Mouse (Mus musculus): ENCODE data around the gene Lclat1.
A peak's percentile ranks its signal among the peaks of the same experiment; 100 is the strongest.

Gene Lclat1

DNA sequence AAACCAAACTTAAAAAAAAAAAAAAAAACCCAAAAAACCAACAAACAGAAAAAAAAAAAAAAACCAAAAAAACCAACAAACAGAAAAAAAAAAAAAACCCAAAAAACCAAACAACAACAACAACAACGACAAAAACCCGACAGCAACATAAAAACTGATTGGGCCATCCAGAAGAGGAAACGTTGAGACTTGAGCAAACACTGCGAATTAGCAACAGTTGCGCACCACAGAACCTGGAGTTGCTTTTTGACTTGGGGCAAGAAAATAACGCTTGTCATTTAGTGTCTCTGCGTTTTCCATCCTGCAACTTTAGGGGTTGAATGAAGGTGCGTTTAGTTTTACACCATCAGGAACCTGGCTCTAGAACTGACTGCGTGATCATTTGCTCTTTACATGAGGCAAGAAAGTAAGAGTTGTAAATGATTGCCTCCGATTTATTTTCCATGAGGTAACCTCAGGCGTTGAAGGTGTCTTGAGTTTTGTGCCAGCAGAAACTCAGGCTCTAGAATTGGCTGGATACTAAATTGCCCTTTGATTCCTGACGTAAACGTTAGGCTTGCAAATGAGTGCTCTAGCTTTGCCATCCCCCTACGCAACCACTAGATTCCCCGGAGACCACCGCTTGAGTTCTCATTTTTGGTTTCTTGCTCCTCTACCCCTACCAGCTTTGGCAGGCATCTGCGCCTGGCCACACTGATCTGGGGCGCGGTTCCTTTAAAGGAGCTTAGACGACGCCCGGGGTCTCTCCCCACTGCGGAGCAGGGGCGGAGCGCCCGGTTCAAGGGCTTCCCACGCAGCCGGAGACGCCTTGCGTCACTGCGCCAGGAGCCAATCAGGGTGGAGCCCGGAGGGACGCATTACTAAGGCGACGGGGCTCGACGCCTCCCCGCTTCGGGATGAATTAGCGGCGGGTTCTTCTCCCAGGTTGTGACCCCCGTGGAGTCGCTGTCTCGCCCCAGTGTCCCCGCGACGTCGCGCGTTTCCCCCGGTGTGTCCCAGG lies at the start of gene Lclat1:
TSS of gene Lclat1 (plus strand) at position 828 of the 1,000 bp plus-strand sequence.
- peak; percentile 94 for DNase-seq (ENCODE audit: low read depth, low spot score)

DNA sequence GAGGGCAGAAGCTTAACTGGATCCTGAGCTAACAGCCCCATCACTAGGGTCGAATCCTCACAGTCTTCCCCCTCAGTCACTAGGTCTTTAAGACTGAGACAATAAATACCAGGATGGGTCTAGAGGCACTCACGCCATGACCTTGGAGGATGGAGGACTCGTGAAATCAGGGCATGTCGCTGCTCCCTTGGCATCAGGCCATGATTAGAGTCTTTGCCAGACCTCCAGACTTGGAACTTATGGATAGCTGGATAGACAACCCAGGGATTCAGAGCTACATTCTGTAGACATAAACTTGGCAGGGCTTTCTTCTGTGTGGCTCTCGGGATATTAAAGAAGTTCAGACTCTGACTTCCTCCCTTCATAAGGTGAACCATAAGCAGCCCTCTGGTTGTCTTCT lies 49.5 kb upstream of the Lclat1 start:
- no peak for DNase-seq (ENCODE audit: low read depth, low spot score)

DNA sequence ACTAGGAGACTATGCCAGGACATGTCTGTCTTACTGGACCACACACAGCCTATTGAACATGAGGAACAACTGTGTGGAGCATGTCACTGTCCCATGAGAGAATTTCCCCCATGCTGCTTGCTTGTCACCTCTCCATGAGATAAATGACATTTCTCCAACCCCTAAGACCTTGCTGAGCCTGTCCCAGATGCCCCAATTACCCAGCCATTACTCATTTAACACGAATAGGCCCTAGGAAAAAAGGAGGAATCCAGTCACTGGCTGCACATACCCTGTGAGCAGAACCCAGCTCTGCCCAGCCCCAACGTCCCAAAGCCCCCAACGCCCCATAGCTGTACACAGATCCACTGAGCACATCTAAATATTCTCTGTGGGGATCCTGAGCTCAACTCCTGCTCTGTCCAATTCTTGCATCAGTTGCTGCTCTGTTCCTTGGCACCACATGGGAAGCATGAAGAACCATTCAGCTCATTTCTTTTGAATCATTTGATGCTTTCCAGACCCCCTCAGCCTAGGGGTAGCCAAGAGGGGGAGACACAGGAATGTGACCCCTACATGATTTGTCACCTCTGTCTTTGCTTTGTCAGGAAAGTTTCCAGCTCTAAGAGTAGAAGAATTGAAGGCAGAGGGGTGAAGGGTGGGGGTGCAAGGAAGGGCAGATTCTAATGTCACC lies 47.4 kb upstream of the Lclat1 start:
- DNase-seq (ENCODE audit: low read depth, low spot score), result no peak

DNA sequence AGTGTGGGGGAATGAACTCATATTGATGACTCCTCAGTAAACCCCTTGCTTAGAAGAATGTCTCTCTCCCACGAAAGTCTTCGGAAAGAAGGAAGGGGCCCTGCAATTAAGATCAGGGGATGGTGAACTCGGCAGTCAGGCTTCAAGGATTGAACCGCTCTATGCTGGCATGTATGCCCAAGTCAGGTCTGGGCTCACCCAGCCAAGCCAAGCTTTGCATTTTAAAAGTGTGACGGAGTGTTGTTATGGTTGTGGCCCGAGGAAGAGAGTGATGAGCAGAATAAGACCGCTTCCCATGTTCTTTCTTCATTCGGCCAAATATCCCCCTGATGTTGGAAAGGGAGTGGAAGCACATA lies 46.9 kb upstream of the Lclat1 start:
- no peak for DNase-seq (ENCODE audit: low read depth, low spot score)

DNA sequence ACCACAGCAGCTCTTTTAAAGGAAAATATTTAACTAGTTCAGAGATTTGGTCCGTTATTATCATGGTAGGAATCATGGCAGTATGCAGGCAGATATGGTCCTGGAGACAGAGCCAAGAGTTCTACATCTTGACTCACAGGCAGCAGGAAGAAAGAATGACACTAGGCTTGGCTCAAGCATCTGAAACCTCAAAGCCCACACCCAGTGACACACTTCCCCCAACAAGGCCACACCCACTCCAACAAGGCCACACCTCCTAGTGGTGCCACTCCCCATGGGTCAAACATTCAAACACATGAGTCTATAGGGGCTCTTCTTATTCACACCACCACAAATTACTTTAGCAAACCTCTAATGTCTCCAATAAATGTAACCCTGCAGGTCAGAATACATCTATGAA lies 45.1 kb upstream of the Lclat1 start:
- no peak for DNase-seq (ENCODE audit: low read depth, low spot score)

DNA sequence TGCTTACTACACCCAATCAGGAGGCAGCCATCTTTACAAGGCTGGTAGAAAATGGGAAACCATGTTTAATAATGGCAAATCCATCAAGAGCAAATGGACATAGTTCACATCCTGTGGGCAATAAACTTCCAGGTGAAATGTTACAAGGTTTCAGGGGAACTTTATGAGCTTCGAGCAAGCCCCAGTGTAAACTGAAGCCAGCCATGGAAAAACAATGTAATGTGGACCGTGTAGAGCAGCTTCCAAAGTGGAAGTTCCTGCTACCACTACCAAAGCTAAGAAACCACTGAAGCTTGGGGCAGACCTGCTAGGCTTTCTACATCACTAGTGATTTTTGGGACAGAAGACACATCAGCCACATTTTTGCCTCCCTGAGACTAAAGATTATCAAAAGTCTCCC lies 44.5 kb upstream of the Lclat1 start:
- DNase-seq (ENCODE audit: low read depth, low spot score), result no peak

DNA sequence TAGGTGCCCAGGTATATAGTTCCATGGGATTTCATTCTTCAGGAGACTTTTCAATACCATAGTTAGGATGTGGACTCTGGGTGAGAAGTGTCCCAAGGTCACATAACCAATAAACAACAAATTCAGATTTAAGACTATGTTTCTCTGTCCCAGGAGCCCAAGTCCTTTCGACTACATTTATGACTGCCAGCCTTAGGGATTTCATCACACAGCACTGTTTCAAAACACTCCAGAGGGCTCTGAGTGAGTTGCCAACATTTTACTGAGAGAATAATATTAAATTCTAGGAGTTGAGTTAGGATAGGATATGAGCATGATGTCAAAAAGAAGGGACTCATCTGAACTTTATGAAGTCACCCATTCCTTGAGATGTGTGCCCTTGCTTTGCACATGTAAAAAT lies 44.0 kb upstream of the Lclat1 start:
- DNase-seq (ENCODE audit: low read depth, low spot score), result no peak

DNA sequence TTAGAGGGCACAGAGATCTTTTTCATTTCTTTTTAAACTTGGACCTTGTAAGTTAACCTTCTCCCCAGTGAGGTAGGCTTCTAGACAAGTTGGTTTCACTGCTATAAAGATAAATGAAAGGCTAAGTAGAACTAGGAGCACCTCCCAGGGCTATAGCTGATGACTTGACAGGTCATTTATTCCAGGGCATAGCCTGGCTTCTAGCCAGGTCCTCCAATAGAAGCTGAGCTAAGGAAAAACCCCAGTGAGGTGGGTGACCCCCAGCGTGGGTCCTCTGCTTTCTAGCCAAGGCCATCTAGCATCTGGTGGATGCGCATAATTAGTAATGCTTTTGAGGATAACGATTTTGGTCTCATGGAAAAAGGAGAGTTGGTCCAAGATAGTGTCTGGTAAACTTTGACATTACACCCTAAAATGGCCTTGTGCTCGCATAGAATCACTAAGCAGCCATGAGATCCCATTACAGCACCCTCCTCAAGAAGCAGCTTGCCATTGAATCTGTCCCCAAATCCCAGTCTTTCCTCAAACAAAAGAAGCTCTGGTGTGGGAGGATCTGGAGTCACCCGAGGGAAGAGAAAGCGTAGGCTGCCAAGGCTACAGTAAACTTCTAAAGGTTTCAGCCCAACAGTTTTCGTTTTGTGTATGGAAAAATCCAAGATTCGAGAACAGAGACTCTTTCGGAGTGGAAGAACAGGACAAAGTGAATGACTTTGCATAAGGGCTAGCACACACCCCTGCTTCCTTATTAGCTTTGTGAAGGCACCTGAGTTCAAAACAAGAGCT lies 41.2 kb upstream of the Lclat1 start:
- no peak for DNase-seq (ENCODE audit: low read depth, low spot score)

DNA sequence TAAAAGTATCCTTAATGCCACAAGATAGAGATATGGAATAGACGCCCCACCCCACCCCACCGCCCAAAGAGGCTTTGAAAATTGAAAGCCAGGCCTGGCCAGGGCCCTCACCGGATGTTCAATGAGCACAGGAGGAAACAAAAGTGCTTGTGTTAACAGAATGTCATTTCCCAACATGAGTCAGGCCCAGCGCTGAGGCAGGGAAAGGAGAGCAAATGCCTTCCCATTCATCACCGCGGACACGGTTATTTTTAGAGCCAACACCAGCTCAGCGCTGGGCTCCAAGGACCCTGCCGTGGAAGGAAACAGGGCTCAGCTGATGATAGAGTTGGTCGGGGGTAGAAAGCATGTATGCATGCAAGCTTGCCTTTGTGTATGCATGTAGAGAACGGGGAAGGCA lies 40.4 kb upstream of the Lclat1 start:
- DNase-seq (ENCODE audit: low read depth, low spot score), result no peak

DNA sequence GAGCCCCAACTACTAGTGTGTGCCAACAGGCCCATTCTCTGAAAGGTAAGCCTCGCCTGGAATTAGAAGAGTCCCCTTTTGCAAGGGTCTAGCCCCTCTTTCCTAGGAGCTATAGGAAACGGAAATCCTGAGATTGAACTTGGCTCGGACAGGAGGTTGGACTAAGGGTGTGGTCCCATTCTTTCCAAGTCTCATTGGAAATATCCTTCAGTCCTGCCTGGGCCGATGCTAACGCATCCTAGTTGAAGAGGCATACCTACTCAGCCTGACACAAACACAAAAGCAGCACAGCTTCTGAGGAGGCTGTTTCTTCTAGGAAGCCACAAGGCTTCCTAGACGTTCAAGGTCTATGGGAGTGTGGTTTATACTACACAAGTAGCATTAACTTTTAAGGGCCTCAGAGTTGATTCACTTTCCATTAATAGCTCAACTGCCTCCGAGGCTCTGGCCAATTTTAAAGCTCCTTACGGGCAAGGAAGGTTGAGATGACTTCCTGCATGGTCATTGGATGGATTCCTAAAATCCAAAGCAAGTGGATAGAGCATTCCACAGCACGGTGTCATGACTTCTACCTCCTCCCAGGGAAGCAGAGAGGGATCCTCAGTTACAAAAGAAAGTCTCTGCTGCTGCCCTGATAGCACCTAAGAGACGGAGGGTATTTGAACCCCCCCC lies 39.3 kb upstream of the Lclat1 start:
- DNase-seq (ENCODE audit: low read depth, low spot score), result peak; percentile 10

DNA sequence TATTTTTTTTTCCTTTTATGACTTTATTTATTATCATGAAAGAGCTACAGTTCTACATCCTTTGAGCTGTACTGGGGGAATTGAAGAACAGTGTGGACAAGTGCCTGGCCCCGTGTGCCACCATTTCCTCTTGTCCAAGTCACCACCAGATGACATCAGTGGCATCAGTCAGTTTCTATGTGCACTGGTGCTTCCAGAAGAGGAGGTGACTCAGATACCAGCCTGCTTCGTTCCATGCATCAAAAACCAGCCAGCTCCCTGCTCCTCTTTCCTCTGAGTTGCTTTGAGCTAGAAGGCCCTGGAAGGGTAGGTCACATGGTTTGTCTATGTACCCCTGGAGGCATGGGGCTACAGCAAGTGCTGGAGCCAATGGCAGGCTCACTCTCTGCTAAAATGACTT lies 37.3 kb upstream of the Lclat1 start:
- DNase-seq (ENCODE audit: low read depth, low spot score), result no peak

DNA sequence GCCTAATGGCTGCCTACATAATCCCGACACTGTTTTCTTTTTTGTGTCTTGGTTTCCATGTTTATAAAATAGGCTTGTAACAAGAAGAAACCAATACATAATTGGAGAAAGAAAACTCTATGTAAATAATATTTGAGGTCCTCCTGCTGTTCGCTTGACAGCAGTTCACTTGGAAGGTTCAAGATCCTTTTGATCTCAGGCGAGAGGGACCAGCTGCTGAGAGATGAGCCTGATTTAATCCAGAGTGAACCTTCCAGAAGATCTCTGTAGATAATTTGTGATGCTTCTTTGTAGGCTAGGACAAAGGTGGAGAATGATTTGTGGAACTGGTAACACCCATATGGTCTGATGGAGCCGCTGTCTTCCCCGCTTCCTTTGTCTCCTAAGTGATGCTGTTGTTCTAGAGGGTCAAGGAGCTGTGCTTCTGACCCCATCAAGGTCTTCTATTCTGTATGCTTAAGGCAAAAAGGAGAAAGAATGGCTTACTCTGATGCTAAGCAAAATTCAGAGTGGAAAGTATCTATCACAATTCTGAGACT lies 36.0 kb upstream of the Lclat1 start:
- DNase-seq (ENCODE audit: low read depth, low spot score), result no peak

DNA sequence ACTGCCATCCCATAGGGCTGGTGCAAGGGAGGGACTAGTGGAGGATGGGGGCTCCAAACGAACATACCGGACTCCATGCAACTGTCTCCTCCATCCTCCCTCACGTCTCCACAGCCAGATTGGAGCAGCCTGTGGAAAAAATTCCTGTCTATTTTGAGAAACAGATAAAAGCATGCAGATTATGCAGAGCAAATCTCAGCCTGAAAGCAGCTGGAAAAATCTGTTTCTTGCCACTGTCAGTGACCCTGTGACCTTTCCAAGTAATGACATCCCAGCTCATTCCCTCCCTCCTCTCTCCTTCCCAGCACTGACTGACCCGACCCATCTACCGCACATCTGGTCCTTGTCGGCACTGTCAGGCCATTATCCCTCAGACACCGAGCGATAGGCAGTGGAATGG lies 35.5 kb upstream of the Lclat1 start:
- DNase-seq (ENCODE audit: low read depth, low spot score), result no peak

DNA sequence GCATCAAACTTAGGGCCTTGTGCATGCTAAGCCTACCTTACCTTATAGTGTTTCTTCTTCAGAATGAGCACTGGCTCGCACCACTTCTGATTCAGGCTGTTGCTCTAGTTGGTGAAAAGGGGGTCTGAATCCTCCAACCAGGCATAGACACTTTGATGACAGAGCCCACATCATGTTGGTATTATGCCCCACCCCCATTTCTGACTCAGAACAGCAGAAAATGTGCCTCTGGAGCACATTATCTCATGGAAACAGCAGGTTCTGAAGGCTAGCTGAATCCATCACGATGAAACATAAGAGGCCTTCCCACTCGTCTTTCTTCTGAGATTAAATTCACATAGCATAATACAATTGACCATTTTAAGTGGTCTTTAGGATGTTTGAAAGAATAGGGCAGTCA lies 33.2 kb upstream of the Lclat1 start:
- no peak for DNase-seq (ENCODE audit: low read depth, low spot score)

DNA sequence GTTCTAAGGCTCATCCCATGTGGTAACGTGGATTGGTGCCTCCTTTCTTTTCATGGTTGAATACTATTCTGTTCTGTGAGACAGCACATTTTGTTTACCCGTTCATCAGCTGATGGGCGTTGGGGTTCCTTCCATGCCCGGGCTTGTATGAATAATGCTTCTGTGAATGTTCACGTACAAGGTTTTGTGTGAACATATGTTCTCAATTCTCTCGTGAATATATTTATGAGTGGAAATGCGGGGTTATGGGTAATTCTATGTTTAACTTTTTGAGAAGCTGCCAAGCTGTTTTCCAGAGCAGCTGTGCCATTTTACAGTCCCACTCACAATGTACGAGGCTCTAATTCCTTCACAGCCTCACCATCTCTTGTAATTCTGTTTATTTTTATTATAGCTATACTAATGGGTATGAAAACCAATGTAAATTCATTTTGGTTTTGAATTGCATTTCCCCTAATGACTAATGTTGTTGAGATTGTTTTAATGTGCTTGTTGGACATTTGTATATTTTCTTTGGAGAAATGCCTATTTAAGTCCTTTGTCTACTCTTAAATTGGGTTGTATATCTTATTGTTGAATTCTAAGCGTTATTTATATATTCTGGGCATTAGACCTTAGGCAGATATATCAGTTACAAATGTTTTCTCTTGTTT lies 32.4 kb upstream of the Lclat1 start:
- DNase-seq (ENCODE audit: low read depth, low spot score), result no peak

DNA sequence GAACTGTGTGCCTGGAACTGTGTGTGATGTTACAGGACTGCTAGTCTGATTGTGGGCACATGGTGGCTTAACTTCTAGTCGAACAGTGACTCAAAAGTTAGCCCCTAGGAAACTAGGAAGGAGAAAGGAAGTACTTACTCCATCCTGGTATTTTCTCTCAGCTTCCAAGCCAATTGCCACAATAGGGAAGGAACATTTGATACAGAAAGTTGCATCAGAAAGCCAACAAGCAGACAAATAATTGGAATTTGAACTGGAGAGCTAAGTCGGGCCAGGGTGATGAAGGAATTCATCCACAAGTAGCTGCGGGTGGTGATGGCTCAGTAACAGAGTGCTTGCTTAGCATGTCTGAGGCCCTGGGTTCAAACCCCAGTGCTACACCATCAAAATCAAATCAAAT lies 30.1 kb upstream of the Lclat1 start:
- DNase-seq (ENCODE audit: low read depth, low spot score), result no peak

DNA sequence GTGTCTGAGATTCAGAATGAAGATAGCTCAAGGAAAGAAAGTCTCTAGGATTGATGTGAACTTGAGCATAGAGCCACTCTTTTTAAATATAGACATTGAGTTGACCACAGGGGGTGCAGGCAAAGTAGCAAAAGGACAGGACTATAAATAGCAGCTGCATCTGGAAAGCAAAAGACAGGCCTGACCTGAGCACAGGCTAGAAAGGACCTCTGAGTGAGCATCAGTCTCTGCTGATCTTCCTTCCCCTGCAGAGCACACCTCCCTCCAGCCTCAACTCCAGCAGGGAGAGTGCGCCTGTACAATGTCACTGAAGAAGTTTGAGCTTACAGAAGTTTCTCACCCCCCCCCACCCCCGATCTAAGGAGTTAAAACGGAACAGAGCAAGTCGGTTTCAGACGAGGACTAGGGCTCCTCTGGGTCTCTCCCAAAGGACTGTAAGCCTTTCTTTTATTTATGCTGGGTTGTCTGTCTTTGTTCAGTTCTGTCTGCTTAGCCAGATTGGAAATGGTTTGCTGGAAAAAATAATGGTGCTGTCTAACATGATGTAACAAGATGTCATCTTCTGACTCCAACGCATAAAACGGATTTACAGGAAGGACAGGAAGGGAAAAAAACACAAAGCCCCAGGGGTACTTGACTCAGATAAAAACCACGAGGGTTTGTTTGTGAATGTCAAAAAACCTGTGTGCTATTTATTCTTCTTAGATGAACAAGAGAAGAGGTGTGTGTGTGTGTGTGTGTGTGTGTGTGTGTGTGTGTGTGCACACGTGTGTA lies 26.2 kb upstream of the Lclat1 start:
- DNase-seq (ENCODE audit: low read depth, low spot score), result no peak

DNA sequence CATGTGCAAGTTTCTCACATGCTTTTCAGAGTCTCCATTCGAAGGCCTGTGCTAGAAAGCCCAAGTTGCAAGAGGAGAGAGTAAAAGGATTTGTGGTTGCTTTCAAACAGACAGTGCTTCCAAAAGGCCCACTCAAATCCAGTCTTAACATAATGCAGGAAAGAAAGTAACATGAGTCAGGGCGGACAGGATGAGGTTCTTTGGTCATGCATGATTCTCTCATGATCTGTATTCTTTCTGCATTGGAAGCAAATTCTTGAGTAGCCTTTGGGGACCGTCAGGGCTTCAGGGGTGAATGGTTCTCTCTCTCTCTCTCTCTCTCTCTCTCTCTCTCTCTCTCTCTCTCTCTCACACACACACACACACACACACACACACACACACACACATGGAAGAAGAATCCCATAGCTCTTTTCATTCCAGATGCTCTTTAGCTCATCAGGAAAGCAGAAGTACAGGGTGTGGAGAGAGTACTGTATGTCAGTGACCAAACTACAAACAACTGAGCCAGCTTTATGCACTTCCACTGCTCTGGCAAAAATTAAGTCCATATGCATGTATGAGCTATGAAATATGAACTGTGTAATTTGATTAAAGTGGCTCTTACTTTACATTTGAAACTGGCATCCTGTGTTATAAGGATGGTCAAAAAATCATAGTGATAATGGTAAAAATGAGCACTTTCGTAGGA lies 25.1 kb upstream of the Lclat1 start:
- no peak for DNase-seq (ENCODE audit: low read depth, low spot score)
